Mouse (Mus musculus) liver, postnatal 0 days (tissue): ENCODE measurements around the gene Pitpnm1. TPM values are rescaled to one million over a fixed set of nuclear protein-coding genes. Genes with fewer than 3 reads are reported as not detected.

ENCODE experiments used
- ATAC-seq: fragments of 200-750 bp; cut with Nextera tagmentation; 2 replicates; pipeline ENCODE4 v1.8.0; 2017; ENCODE audit warnings: mild to moderate bottlenecking, moderate library complexity
- DNase-seq: peaks from one replicate; pipeline ENCODE4 v3.0.0-alpha.2; 2016
- H3K27ac ChIP-seq: fragments of 300-500 bp; sonication (generic); 2 replicates; pipeline ENCODE4 v1.5.1; 2014; ENCODE audit warnings: antibody characterized with exemption, moderate library complexity, mild to moderate bottlenecking, low read depth
- H3K27me3 ChIP-seq: fragments of 300-500 bp; sonication (generic); 2 replicates; pipeline ENCODE4 v1.6.1; 2014; ENCODE audit warnings: low read length, control low read depth, mixed read lengths; ENCODE audit not compliant: insufficient read depth
- H3K36me3 ChIP-seq: fragments of 300-500 bp; sonication (generic); replicated peaks from 2 replicates; pipeline ENCODE4 v1.6.1; 2014; ENCODE audit warnings: mild to moderate bottlenecking, control low read depth, low read length, moderate library complexity, mixed read lengths; ENCODE audit not compliant: insufficient read depth
- H3K4me1 ChIP-seq: fragments of 300-500 bp; sonication (generic); 2 replicates; pipeline ENCODE4 v1.6.1; 2014; ENCODE audit warnings: antibody characterized with exemption, mild to moderate bottlenecking, control low read depth; ENCODE audit not compliant: insufficient read depth
- H3K4me2 ChIP-seq: fragments of 300-500 bp; sonication (generic); 2 replicates; pipeline ENCODE4 v1.6.1; 2014; ENCODE audit warnings: low read depth, mild to moderate bottlenecking, low read length, moderate library complexity, mixed read lengths
- H3K4me3 ChIP-seq: fragments of 300-500 bp; sonication (generic); 2 replicates; pipeline ENCODE4 v1.5.1; 2014; ENCODE audit warnings: low read depth, low read length
- H3K9ac ChIP-seq: fragments of 300-500 bp; sonication (generic); replicated peaks from 2 replicates; pipeline ENCODE4 v1.6.1; 2014; ENCODE audit warnings: mild to moderate bottlenecking, moderate library complexity
- H3K9me3 ChIP-seq: fragments of 300-500 bp; sonication (generic); 2 replicates; pipeline ENCODE4 v1.6.1; 2016; ENCODE audit warnings: mild to moderate bottlenecking, control low read depth, low read length, mixed read lengths
- CTCF ChIP-seq: sonication (generic); IDR thresholded peaks from 2 replicates; pipeline ENCODE4 v1.5.1; 2016; ENCODE audit warnings: antibody characterized with exemption, low read depth
- EP300 ChIP-seq: IDR thresholded peaks from 2 replicates; pipeline ENCODE4 v1.6.1; 2016; ENCODE audit warnings: antibody characterized with exemption, low read depth, mild to moderate bottlenecking
- WGBS: fragments of 180-500 bp; shearing (Covaris S2); extraction: QIAGEN DNeasy Blood & Tissue Kit; methylation state at CpG from one replicate; pipeline ENCODE4 v1.1.7; 2014; ENCODE audit not compliant: insufficient replicate concordance; 5-methylcytosine and 5-hydroxymethylcytosine counted together
- polyA plus RNA-seq: library from polyadenylated mRNA; unstranded; fragments of >200 nt; fragmentation: Nextera tagmentation; extraction: Ambion mirVana; gene quantifications from 2 replicates; pipeline ENCODE4 v1.2.1, GENCODE M21; 2015

The Pitpnm1 gene
- polyA plus RNA-seq, 1 experiment from 2014 or later = 7.4 TPM

DNA sequence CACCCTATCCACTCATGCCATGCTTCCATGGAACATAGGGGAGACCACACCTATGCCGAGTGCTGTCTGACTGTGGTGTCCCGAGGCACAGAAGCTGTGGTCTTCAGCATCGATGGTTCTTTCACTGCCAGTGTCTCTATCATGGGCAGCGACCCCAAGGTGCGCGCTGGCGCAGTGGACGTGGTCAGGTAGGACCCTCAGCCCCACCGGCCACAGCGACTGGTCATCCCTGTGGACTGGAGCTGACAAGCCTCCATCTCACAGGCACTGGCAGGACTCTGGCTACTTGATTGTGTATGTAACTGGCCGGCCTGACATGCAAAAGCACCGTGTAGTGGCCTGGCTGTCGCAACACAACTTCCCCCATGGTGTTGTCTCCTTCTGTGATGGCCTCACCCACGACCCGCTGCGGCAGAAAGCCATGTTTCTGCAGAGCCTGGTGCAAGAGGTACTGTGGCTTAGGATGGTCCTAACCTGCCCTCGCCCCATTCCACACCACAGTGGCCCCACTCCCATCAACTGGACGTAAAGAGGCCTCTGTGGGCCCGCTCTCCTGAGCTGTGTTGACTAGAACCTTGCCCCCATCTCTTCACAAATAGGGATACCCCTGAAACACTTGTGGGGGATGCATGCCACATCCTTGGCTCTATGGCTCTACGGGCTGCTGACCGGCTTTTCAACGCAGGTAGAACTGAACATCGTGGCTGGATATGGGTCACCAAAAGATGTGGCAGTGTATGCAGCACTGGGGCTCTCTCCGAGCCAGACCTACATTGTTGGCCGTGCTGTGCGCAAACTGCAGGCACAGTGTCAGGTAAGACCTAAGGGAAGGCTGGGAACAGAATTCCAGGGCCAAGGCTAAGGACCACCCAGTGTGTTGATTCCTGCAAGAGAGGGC lies 12.5 kb downstream of the Pitpnm1 start:
- Histone ChIP-seq H3K27me3 (no peaks in the 10 kb centered on the region), H3K9me3 (no peaks in the 10 kb centered on the region), H3K4me2 (no peak overlapping the region), H3K36me3 (peaks cover 53% of the 10 kb centered on the region), H3K27ac (peak overlapping the region; percentile 90), H3K4me1 (peaks cover 26% of the 10 kb centered on the region), H3K4me3 (no peak overlapping the region), H3K9ac (0 out of 2 replicates have a peak overlapping the region, but pooled peaks have one; percentile 39)
- 84% methylated on average over 26 of the region's 26 CpGs for WGBS
- DNase-seq (peak; percentile 52), ATAC-seq (no peak)
- no peak for TF ChIP-seq EP300
- TF ChIP-seq CTCF = no peak

- TF ChIP-seq CTCF (no peak), EP300 (peak; percentile 89)
- Histone ChIP-seq H3K4me3 (0 out of 2 replicates have a peak overlapping the region, but pooled peaks have one; percentile 1), H3K4me1 (peaks cover 28% of the 10 kb centered on the region), H3K9me3 (no peaks in the 10 kb centered on the region), H3K36me3 (peaks cover 62% of the 10 kb centered on the region), H3K9ac (peak overlapping the region; percentile 47), H3K27me3 (no peaks in the 10 kb centered on the region), H3K4me2 (peak overlapping the region; percentile 57), H3K27ac (peak overlapping the region; percentile 90)
- peak; percentile 85 for DNase-seq
- ATAC-seq = peak; percentile 93
- 35% methylated on average over 13 of the region's 13 CpGs for WGBS
Measured at GRCm38 (mm10) chr19:4113186-4113805, 13.5 kb downstream of the Pitpnm1 start.

- Histone ChIP-seq H3K36me3 (peaks cover 64% of the 10 kb centered on the region), H3K4me3 (0 out of 2 replicates have a peak overlapping the region, but pooled peaks have one; percentile 1)
- DNase-seq = peak; percentile 64
Measured at GRCm38 (mm10) chr19:4113806-4114230, 14.0 kb downstream of the Pitpnm1 start.

GRCm38 (mm10) chr19:4114551-4114950 lies 14.8 kb downstream of the Pitpnm1 start:
- no peaks in the 10 kb centered on the region for H3K27me3 ChIP-seq
- H3K36me3 ChIP-seq = peaks cover 66% of the 10 kb centered on the region
- DNase-seq = no peak
- peak overlapping the region; percentile 90 for H3K27ac ChIP-seq
- no peak for ATAC-seq
- H3K4me1 ChIP-seq = peaks cover 31% of the 10 kb centered on the region
- 84% methylated on average over 10 of the region's 10 CpGs for WGBS
- TF ChIP-seq EP300 (no peak), CTCF (no peak)
- H3K9ac ChIP-seq = peak overlapping the region; percentile 47; the same call in 1 of the 2 replicates
- H3K9me3 ChIP-seq = no peaks in the 10 kb centered on the region
- 0 out of 2 replicates have a peak overlapping the region, but pooled peaks have one; percentile 57 for H3K4me2 ChIP-seq
- no peak overlapping the region for H3K4me3 ChIP-seq

More at GRCm38 (mm10) chr19:4113806-4114230, 14.0 kb downstream of the Pitpnm1 start:
- Histone ChIP-seq H3K27me3 (no peaks in the 10 kb centered on the region), H3K4me2 (peak overlapping the region; percentile 57), H3K27ac (peak overlapping the region; percentile 90), H3K4me1 (peaks cover 29% of the 10 kb centered on the region), H3K9ac (peak overlapping the region; percentile 47), H3K9me3 (no peaks in the 10 kb centered on the region)
- peak; percentile 44 for ATAC-seq
- TF ChIP-seq EP300 = no peak
- TF ChIP-seq CTCF = no peak
- 11% methylated on average over 5 of the region's 5 CpGs for WGBS

GRCm38 (mm10) chr19:4115144-4115543 lies 15.3 kb downstream of the Pitpnm1 start:
- Histone ChIP-seq H3K9me3 (no peaks in the 10 kb centered on the region), H3K36me3 (peaks cover 66% of the 10 kb centered on the region), H3K27me3 (no peaks in the 10 kb centered on the region), H3K4me2 (no peak overlapping the region), H3K27ac (no peak overlapping the region), H3K9ac (no peak overlapping the region), H3K4me3 (no peak overlapping the region), H3K4me1 (peaks cover 37% of the 10 kb centered on the region)
- DNase-seq (no peak), ATAC-seq (no peak)
- WGBS = 93% methylated on average over 10 of the region's 10 CpGs
- TF ChIP-seq CTCF (no peak), EP300 (no peak)

GRCm38 (mm10) chr19:4115816-4116215 lies 16.0 kb downstream of the Pitpnm1 start:
- no peak for ATAC-seq
- TF ChIP-seq EP300 (no peak), CTCF (no peak)
- 89% methylated on average over 11 of the region's 11 CpGs for WGBS
- Histone ChIP-seq H3K9ac (no peak overlapping the region), H3K4me2 (no peak overlapping the region), H3K4me1 (peaks cover 44% of the 10 kb centered on the region), H3K27ac (no peak overlapping the region), H3K4me3 (no peak overlapping the region), H3K27me3 (no peaks in the 10 kb centered on the region), H3K9me3 (no peaks in the 10 kb centered on the region), H3K36me3 (peaks cover 63% of the 10 kb centered on the region)
- DNase-seq = no peak
